Mouse (Mus musculus): ENCODE data around the gene Cped1.

The Cped1 gene

DNA sequence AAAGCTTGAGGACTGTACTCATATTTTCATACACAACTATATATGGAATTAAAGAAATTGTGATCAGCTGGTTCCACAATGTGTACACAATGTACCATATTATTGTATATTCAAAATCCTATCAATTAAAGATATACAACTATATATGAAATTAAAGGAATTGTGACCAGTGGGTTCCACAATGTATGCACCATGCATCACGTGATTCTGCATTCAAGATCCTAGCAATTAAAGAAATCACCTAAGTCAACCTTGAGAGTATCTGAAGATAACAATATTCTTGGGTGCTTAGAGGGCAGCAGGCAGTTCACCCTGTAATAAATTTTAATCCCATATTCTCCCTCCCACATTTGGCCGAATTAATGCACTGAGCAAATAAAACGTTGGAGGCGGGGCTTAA, 280.3 kb downstream of the Cped1 start:
- Histone ChIP-seq H3K36me3 (ENCODE audit: control insufficient read depth, insufficient read depth, low read length, poor library complexity, severe bottlenecking) (no peaks in the 10 kb centered on the region), H3K27me3 (ENCODE audit: control insufficient read depth, insufficient read depth, low read length, poor library complexity, severe bottlenecking) (no peaks in the 10 kb centered on the region)
- DNase-seq (ENCODE audit: low read depth, low spot score), result no peak

DNA sequence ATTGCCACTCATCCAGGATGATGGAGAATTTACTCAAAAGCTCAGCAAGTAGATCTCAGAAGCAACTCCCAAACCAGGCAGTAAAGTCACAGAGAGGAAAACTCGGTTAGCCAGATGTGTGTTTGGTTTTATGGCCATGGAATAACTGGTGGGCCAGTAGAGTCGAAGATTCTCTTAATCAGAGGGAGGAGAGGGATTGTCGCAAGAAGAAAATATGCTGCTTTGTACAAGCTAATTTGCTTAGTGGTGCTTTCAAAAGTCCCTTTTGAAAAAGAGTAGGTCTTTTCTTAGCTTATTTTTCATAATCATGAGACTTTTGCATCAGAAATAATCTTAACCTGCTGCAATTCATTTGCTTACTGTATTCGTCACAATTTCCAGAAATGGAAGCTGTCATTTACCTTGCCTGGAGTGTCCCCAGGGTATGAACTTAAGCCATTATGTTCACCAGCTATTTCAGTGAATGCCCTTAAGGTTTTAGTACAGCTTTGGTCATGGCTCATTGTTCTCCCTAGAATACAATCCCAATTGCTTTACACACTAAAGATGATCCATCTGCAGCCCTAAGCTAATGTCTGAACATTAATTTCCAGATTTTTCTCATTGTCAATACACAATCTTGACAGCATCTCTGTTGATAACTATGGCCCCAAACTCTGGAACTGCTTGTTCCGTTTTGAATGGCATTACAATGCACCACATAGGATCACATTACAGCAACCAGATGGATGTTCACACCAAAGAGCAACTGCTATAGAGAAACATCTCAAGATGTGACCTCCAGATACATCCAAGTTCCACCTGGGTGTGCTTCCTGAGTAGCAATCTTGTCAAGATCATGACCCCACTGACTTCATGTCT, 282.3 kb downstream of the Cped1 start:
- no peaks in the 10 kb centered on the region for H3K27me3 ChIP-seq (ENCODE audit: control insufficient read depth, insufficient read depth, low read length, poor library complexity, severe bottlenecking)
- H3K36me3 ChIP-seq (ENCODE audit: control insufficient read depth, insufficient read depth, low read length, poor library complexity, severe bottlenecking), result no peaks in the 10 kb centered on the region
- no peak for DNase-seq (ENCODE audit: low read depth, low spot score)

DNA sequence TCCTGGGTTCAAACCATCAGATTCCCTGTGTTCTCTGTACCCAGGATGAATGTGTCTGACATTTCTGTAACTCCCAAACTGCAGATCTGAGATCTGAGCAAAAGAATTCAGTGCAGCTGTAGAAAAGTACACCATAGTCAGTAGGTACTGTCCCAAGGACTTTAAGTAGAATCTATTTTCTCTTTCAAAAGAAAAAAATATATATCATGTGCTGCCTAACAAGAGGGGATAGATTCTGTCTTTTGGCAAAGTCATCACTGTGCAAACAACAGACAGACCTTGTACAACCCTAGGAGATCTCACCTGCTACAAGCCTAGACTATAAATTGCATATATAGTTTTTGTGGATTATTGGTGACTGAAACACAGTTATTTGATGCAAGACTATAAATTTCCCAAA, 283.0 kb downstream of the Cped1 start:
- DNase-seq (ENCODE audit: low read depth, low spot score), result no peak
- Histone ChIP-seq H3K27me3 (ENCODE audit: control insufficient read depth, insufficient read depth, low read length, poor library complexity, severe bottlenecking) (no peaks in the 10 kb centered on the region), H3K36me3 (ENCODE audit: control insufficient read depth, insufficient read depth, low read length, poor library complexity, severe bottlenecking) (no peaks in the 10 kb centered on the region)

DNA sequence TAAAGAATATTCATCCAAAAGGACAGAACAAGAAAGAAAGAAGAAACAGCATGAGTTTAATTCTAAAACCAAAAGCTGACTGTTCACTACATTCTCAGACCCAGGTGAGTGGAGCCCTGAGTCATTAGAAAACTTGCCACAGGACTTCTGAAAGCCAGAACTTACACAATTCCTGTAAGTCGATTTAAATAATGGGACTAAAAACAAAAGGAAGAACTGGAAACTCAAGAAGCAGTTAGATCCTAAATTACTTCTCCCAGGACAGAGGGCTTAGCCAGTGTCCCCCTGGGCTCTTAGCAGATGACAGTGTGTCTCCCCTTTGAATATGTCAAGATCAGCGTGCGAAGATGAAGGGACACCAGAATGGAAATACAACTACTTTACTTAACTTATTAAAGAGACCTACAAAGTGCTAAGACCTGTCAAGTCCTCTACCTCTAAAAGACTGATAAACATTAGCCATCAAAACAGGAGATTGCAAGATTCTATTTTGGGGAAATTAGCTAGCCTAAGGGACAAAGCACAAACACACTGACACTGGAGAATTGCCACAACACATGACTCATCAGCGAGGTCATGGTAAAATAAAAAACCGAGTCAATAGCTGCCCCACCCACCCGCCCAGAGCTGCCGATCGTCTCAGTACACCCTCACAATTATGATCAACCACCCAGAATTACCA, 284.3 kb downstream of the Cped1 start:
- Histone ChIP-seq H3K27me3 (ENCODE audit: control insufficient read depth, insufficient read depth, low read length, poor library complexity, severe bottlenecking) (no peaks in the 10 kb centered on the region), H3K36me3 (ENCODE audit: control insufficient read depth, insufficient read depth, low read length, poor library complexity, severe bottlenecking) (no peaks in the 10 kb centered on the region)
- no peak for DNase-seq (ENCODE audit: low read depth, low spot score)

DNA sequence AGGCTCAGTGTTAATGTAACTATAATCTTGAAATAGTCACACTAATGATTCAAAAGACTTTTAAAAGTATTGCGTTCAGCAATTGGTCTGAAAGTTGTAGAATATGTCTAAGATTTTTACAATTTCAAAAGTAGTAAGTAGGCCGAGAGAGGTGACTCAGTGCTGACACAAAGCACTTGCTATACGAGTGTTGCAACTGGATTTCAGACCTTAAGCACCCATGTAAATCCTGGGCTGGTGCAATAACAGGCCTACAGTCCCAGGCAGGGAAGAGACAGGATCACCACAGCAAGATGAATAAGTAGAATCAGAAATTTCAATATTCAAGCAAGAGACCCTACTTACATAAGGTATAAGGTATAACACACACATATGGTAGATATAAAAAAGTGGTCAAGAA, 292.2 kb downstream of the Cped1 start:
- no peak for DNase-seq (ENCODE audit: low read depth, low spot score)
- Histone ChIP-seq H3K27me3 (ENCODE audit: control insufficient read depth, insufficient read depth, low read length, poor library complexity, severe bottlenecking) (no peaks in the 10 kb centered on the region), H3K36me3 (ENCODE audit: control insufficient read depth, insufficient read depth, low read length, poor library complexity, severe bottlenecking) (no peaks in the 10 kb centered on the region)

DNA sequence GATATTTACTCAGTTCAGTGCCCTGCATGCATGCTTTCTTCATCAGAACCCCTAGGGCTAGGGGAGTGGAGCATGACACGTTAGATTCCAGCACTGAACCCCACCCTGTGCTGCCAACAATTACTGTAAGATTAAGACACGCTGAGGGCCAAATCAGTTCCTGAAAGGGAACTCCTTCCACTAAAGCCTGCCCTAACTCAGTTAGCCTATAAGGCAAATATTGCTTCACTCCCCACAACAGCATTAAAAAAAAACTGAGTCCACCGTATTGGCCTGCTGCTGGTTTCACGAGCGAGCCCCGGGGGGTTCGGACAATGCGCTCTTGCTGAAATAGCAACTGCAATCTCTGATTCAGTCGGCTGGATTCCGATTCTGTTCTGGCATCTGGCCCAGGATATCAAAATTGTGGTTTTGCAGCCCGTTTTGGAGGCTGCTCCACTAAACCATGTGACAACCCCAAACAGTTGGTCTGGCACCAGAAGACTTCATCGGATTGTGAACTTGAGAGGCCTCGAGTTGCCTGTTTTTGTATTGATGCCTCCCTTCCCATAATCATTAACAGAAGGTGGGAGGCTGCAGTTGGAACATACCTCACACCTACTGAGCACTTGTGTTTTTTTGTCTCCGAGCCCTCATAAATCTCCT, 294.6 kb downstream of the Cped1 start:
- Histone ChIP-seq H3K36me3 (ENCODE audit: control insufficient read depth, insufficient read depth, low read length, poor library complexity, severe bottlenecking) (no peaks in the 10 kb centered on the region), H3K27me3 (ENCODE audit: control insufficient read depth, insufficient read depth, low read length, poor library complexity, severe bottlenecking) (no peaks in the 10 kb centered on the region)
- DNase-seq (ENCODE audit: low read depth, low spot score), result no peak

DNA sequence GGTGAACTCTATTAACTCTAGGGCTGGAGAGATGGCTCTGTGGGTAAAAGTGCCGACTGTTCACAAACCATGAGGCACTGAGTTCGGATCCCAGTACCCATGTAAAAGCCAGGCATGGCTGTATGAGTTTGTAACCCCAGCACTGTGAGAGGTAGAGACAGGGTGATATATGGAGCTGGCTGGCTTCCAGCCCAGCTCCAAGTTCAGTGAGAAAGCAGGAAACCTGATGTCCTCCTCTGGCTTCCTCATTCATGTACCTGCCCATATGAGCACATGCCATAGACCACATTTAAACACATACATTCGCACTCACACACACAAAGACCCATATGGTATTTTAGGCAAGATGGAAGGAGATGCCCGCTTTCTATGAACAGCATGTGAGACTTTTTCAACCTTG, 296.7 kb downstream of the Cped1 start:
- DNase-seq (ENCODE audit: low read depth, low spot score), result no peak
- Histone ChIP-seq H3K36me3 (ENCODE audit: control insufficient read depth, insufficient read depth, low read length, poor library complexity, severe bottlenecking) (no peaks in the 10 kb centered on the region), H3K27me3 (ENCODE audit: control insufficient read depth, insufficient read depth, low read length, poor library complexity, severe bottlenecking) (no peaks in the 10 kb centered on the region)

DNA sequence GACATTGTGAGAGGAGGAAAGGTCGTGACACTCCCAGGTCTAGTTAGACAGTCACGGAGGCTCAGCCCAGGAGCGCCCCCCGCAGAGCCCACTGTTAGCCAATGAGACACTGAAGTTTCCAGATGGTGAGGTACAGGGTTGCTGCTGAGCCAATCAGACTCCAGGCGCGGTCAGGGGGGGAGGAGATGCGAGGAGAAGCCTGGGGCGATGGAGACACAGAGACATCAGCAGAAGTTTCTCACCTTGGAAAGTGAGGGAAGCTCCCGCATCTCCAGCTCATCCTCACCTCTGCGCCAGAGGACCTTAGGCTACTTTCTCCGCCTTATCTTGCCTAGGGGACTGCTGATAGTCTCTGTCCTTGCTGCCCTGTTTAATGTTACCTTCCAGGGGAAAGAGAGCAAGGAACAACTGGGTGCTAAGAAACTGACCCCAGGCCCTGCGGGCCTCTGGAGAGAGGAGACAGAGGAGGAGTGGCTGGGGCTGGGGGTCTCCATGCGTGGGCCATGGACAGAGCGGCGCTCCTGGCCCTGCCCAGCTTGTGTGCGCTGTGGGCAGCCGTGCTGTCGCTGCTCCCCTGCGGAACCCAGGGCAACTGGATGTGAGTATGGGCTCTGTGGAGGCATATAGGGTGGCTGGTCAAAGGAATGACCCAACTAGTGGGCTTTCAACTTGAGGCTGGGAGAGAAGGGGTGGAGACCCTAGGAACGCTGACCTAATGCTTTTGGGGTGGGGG, 302.5 kb downstream of the Cped1 start, which contains the start of gene Wnt16:
Gene Wnt16, plus strand, starts transcription at position 224 of the 733 bp plus-strand sequence.
- Histone ChIP-seq H3K36me3 (ENCODE audit: control insufficient read depth, insufficient read depth, low read length, poor library complexity, severe bottlenecking) (no peaks in the 10 kb centered on the region), H3K27me3 (ENCODE audit: control insufficient read depth, insufficient read depth, low read length, poor library complexity, severe bottlenecking) (no peaks in the 10 kb centered on the region; the same call in 1 of the 2 replicates)
- DNase-seq (ENCODE audit: low read depth, low spot score), result no peak

DNA sequence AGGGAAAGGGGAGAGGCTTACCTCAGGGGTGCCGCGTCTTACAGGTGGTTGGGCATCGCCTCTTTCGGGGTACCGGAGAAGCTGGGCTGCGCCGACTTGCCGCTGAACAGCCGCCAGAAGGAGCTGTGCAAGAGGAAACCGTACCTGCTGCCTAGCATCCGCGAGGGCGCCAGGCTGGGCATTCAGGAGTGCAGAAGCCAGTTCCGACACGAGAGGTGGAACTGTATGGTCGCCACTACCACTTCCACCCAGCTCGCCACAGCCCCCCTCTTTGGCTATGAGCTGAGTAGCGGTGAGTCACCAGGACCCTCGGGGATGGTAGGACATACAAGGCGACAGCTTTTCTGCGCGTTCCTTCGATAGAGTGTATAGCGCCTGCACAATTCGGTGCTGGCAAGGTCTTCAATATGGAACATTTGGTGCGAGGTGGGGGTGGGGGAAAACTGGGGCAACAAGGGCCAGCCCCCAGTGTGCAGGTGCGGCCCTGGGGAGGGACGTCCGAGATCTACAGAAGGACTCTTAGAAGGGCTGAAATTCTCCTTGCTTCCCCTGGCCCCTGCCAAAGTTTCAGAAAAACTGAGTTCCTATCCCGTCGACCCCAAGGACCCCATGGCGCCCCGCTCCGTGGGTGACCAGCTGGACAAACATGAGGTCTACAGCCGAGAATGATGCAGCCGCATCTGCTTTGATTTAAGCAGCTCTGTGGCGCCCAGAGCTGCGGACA, 303.2 kb downstream of the Cped1 start:
- Histone ChIP-seq H3K27me3 (ENCODE audit: control insufficient read depth, insufficient read depth, low read length, poor library complexity, severe bottlenecking) (no peaks in the 10 kb centered on the region; the same call in 1 of the 2 replicates), H3K36me3 (ENCODE audit: control insufficient read depth, insufficient read depth, low read length, poor library complexity, severe bottlenecking) (no peaks in the 10 kb centered on the region)
- peak; percentile 44 for DNase-seq (ENCODE audit: low read depth, low spot score)

DNA sequence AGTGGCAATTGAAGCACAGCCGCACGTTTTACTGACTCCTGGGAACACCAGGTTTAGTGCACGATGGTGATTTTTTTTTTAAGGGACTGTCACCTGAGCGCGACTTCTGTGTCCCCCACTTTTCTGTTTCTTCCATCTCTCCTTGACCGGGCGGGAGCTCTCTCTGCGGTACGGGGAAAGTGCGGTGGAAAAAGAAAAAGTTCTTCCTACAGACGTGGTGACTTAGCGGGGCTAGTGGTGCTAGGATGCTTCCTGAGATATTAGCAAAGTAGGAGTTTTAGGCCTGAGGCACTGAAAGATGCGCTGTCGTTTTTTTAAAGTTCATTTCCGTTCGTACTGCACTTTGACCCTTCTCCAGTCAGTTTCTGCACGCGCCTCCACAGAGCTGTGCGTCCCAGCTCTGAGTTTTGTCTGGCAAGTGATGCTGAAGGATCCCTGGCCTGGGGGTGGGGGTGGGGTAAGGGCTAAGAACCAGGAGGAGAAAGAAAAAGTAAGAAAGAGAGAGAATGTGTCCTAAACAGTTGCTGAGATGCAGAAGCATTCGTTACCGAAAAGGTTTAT, 303.8 kb downstream of the Cped1 start:
- H3K36me3 ChIP-seq (ENCODE audit: control insufficient read depth, insufficient read depth, low read length, poor library complexity, severe bottlenecking), result no peaks in the 10 kb centered on the region
- no peaks in the 10 kb centered on the region; the same call in 1 of the 2 replicates for H3K27me3 ChIP-seq (ENCODE audit: control insufficient read depth, insufficient read depth, low read length, poor library complexity, severe bottlenecking)
- DNase-seq (ENCODE audit: low read depth, low spot score), result no peak

DNA sequence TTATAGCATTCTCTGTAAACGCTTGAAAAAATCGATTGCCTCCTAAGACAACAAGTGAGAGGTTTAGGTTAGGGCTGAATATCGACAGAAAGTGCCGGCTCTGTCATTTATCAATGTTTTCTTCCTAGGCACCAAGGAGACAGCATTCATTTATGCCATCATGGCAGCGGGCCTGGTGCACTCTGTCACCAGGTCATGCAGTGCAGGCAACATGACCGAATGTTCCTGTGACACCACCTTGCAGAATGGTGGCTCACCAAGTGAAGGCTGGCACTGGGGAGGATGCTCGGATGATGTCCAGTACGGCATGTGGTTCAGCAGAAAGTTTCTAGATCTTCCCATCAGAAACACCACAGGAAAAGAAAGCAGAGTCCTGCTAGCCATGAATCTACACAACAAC, 305.1 kb downstream of the Cped1 start:
- no peak for DNase-seq (ENCODE audit: low read depth, low spot score)
- Histone ChIP-seq H3K27me3 (ENCODE audit: control insufficient read depth, insufficient read depth, low read length, poor library complexity, severe bottlenecking) (no peaks in the 10 kb centered on the region; the same call in 1 of the 2 replicates), H3K36me3 (ENCODE audit: control insufficient read depth, insufficient read depth, low read length, poor library complexity, severe bottlenecking) (no peaks in the 10 kb centered on the region)

DNA sequence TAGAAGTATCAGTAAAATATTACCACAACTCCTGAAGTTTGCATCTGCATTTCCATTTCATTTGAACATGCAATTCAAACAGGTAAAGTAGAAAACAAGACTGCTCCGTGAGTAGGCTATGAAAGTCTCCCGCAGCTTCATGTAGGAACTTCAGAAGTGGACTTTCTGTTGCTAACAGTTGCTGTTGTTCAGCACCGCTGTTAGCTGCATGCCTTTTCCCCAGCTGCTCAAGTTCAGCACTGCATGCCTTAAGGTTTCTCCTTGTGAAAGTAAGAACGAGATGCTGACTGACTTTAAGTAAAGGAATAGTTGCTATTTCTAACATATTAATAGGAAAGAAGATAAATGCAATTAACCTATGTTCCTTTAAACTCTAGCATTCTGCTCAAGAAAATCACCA, 306.3 kb downstream of the Cped1 start:
- Histone ChIP-seq H3K36me3 (ENCODE audit: control insufficient read depth, insufficient read depth, low read length, poor library complexity, severe bottlenecking) (no peaks in the 10 kb centered on the region), H3K27me3 (ENCODE audit: control insufficient read depth, insufficient read depth, low read length, poor library complexity, severe bottlenecking) (no peaks in the 10 kb centered on the region; the same call in 1 of the 2 replicates)
- no peak for DNase-seq (ENCODE audit: low read depth, low spot score)

DNA sequence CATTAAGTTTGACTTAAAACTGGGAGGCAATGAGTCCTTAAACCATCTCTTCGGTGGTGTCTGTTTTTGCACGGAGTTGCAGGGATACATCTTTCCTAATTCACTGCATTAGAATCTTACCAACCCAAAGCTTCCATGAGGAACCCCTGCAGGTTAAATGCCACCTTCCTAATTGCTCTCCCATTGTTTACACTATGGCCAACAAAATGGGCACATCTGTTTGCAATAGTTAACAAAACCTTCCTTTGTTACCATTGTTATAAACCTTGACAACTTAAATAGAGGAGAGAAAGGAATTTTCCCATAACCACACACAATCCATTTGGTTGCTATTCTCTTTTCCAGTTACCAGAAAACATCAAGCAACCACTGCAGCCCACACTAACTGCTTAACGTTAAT, 308.2 kb downstream of the Cped1 start:
- Histone ChIP-seq H3K36me3 (ENCODE audit: control insufficient read depth, insufficient read depth, low read length, poor library complexity, severe bottlenecking) (no peaks in the 10 kb centered on the region), H3K27me3 (ENCODE audit: control insufficient read depth, insufficient read depth, low read length, poor library complexity, severe bottlenecking) (no peaks in the 10 kb centered on the region; the same call in 1 of the 2 replicates)
- DNase-seq (ENCODE audit: low read depth, low spot score), result no peak

DNA sequence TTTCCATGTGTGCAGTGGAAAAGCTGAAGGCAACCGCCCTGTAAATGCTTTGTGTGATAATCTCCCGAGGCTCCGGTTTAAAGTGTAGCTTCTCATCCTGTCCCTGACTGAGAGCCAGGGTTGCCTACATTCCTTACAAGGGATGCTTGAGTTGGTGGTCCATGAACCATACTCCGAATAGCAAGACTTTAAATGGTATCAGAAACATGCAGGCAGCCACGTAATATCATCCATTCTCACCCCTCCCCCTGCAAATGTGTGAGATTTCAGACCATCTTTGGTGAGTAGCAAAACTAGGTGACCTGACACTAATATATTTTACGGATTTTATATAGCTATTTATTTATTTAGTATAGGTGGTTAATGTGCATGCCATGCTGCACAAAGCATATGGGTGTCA, 311.3 kb downstream of the Cped1 start:
- peaks cover 2% of the 10 kb centered on the region; the same call in 1 of the 2 replicates for H3K36me3 ChIP-seq (ENCODE audit: control insufficient read depth, insufficient read depth, low read length, poor library complexity, severe bottlenecking)
- no peak for DNase-seq (ENCODE audit: low read depth, low spot score)
- no peaks in the 10 kb centered on the region; the same call in 1 of the 2 replicates for H3K27me3 ChIP-seq (ENCODE audit: control insufficient read depth, insufficient read depth, low read length, poor library complexity, severe bottlenecking)

Measured in splenic B cell, adult 2 months (primary cell).